Mouse (Mus musculus) heart, adult 2 months (tissue): ENCODE data around the gene Ermap. TPM values are rescaled to one million over a fixed set of nuclear protein-coding genes. Genes with fewer than 3 reads are reported as not detected.

ENCODE experiments used
- DNase-seq, 2 experiments: peaks; one replicate each; pipeline ENCODE4 v3.0.0; 2021
- H3K27ac ChIP-seq: fragments of 200-600 bp; 2 replicates; pipeline ENCODE4 v1.8.1; 2022
- H3K27me3 ChIP-seq: fragments of 200-500 bp; 2 replicates; pipeline ENCODE4 v1.6.1; 2012; ENCODE audit warnings: mild to moderate bottlenecking, low read length, inconsistent platforms, mixed read lengths; ENCODE audit not compliant: control insufficient read depth, insufficient read depth
- H3K36me3 ChIP-seq: fragments of 200-500 bp; 2 replicates; pipeline ENCODE4 v1.6.1; 2012; ENCODE audit warnings: low read length, inconsistent platforms; ENCODE audit not compliant: control insufficient read depth, insufficient read depth
- H3K4me1 ChIP-seq: fragments of 200-500 bp; 2 replicates; pipeline ENCODE4 v1.6.1; 2011; ENCODE audit warnings: low read length; ENCODE audit not compliant: control insufficient read depth, insufficient read depth
- H3K4me3 ChIP-seq: fragments of 200-600 bp; 2 replicates; pipeline ENCODE4 v1.8.1; 2022
- H3K79me2 ChIP-seq: fragments of 200-500 bp; replicated peaks from 2 replicates; pipeline ENCODE4 v1.6.1; 2012; ENCODE audit warnings: mild to moderate bottlenecking, inconsistent platforms, low read length, moderate library complexity, mixed read lengths; ENCODE audit not compliant: control insufficient read depth, insufficient read depth
- H3K9ac ChIP-seq: fragments of 200-500 bp; 2 replicates; pipeline ENCODE4 v1.6.1; 2012; ENCODE audit warnings: low read depth, mild to moderate bottlenecking, control low read depth, inconsistent platforms, low read length, mixed read lengths
- CTCF ChIP-seq: fragments of 200-600 bp; IDR thresholded peaks from 2 replicates; pipeline ENCODE4 v1.8.1; 2022; ENCODE audit warnings: antibody characterized with exemption, mild to moderate bottlenecking, moderate library complexity
- EP300 ChIP-seq: fragments of 200-500 bp; IDR thresholded peaks from 2 replicates; pipeline ENCODE4 v1.6.1; 2011; ENCODE audit warnings: low read depth, low read length, control low read depth; ENCODE audit not compliant: insufficient read depth
- POLR2A ChIP-seq: fragments of 200-500 bp; IDR thresholded peaks from 2 replicates; pipeline ENCODE4 v1.6.1; 2011; ENCODE audit warnings: mild to moderate bottlenecking, low read depth, low read length, control low read depth; ENCODE audit not compliant: insufficient read depth
- WGBS: fragments of 180-500 bp; shearing (Covaris S2); methylation state at CpG from one replicate; pipeline ENCODE4 v1.1.7; 2018; 5-methylcytosine and 5-hydroxymethylcytosine counted together
- intact Hi-C: fragments of 180-260 bp; cut with DNase I; formaldehyde crosslinking; loops from one replicate; pipeline ENCODE4 v1.15.1; 2025
- polyA plus RNA-seq: library from polyadenylated mRNA; depleted of rRNA; stranded (reverse); fragments of >200 nt; gene quantifications from 2 replicates; pipeline ENCODE4 v1.2.3, GENCODE M21; 2012
- total RNA-seq, 2 experiments: library from RNA; stranded (reverse); gene quantifications; 2 replicates each; pipeline ENCODE4 v1.2.3; 2021

The Ermap gene
- total and polyA plus RNA-seq, 3 experiments = 0.09 to 0.10 TPM; not detected in 1

- WGBS = 56% methylated on average over 8 of the region's 8 CpGs
Observed at GRCm38 (mm10) chr4:119216667-119217066, 26.9 kb upstream of the Ermap start.

DNA sequence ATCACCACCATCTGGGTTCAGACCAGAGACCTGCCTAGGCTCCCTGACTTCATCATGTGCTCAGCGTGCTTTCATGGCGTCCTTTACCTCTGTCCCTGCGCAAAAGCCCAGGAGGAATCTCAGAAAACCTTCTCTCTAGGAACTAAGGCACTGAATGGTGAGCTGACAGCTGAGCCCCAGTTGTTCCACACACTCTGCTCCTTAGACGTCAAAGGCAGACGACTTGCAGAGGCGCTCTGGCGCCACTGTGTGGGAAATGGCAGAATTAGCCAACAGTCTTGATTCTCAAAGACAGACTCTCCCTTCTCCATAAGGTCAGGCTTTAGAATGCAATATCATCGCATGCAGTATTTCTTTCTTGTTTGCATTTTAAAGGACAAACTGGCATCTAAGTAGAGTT, 14.9 kb upstream of the Ermap start:
- DNase-seq = peak; percentile 42 to 65
- H3K4me1 ChIP-seq = no peaks in the 10 kb centered on the region
- no peak overlapping the region for H3K9ac ChIP-seq
- intact Hi-C loops = loop anchor here (1.0 to 2.0 kb wide), 2 partner anchors 48 to 199 kb away; no protein-coding TSS in a partner anchor
- H3K36me3 ChIP-seq = no peaks in the 10 kb centered on the region
- H3K4me3 ChIP-seq = no peak overlapping the region
- no peaks in the 10 kb centered on the region for H3K79me2 ChIP-seq
- WGBS = 17% methylated on average over 8 of the region's 8 CpGs
- no peaks in the 10 kb centered on the region for H3K27me3 ChIP-seq
- no peak overlapping the region for H3K27ac ChIP-seq
- 0 out of 2 replicates have a peak, but pooled peaks have one; percentile 62 for TF ChIP-seq EP300
- no peak for TF ChIP-seq POLR2A
- TF ChIP-seq CTCF = peak; percentile 92

More at GRCm38 (mm10) chr4:119216667-119217066, 26.9 kb upstream of the Ermap start:
- intact Hi-C loops = no loop called here
- Histone ChIP-seq H3K4me1 (no peaks in the 10 kb centered on the region), H3K36me3 (no peaks in the 10 kb centered on the region), H3K9ac (no peak overlapping the region), H3K4me3 (no peak overlapping the region), H3K27me3 (no peaks in the 10 kb centered on the region), H3K79me2 (no peaks in the 10 kb centered on the region), H3K27ac (no peak overlapping the region)
- no peak for DNase-seq
- TF ChIP-seq EP300 = no peak
- no peak for TF ChIP-seq POLR2A
- no peak for TF ChIP-seq CTCF

GRCm38 (mm10) chr4:119198105-119198504, 8.3 kb upstream of the Ermap start:
- 86% methylated on average over 6 of the region's 6 CpGs for WGBS
- Histone ChIP-seq H3K27me3 (no peaks in the 10 kb centered on the region), H3K36me3 (no peaks in the 10 kb centered on the region), H3K79me2 (no peaks in the 10 kb centered on the region), H3K27ac (no peak overlapping the region), H3K4me3 (no peak overlapping the region), H3K4me1 (no peaks in the 10 kb centered on the region; the same call in 1 of the 2 replicates), H3K9ac (no peak overlapping the region)
- TF ChIP-seq POLR2A = no peak
- TF ChIP-seq CTCF = no peak
- no peak for TF ChIP-seq EP300
- intact Hi-C loops = no loop called here
- DNase-seq = no peak

DNA sequence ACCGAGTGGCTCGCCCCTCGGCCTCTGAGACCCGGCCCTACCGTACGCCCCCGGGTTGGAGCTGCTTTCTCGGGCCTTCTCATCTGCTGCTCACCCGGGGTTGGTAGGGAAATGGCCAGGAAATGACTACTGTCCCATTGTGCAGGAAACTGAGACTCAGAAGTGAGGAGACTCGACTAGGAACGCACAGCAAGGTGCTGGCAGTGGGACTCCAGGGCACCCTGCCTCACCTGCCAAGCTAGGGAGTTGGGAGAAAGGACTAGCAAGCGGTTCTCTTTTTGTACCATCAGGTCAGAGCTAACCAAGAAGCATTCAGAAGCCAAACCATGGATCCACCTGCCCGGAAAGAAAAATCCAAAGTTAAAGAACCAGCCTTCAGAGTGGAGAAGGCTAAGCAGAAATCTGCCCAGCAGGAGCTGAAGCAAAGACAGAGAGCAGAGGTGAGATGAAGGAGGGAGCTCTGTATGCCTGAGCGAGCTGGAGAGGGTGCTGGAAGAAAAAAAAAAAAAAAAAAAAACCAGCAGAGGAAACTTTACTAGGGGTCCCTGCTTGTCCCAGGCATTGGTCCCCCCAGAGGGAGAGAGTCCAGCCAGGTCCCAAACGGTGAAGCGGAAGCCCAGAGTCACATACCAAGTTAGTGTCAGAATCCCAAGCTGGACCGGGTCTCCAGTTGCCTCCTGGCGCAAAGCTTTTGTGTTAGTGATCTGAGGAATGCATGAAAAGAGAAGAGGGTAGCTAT, 5.9 kb upstream of the Ermap start:
- H3K4me3 ChIP-seq = peak overlapping the region; percentile 88
- no peaks in the 10 kb centered on the region; the same call in 1 of the 2 replicates for H3K4me1 ChIP-seq
- no peaks in the 10 kb centered on the region for H3K79me2 ChIP-seq
- H3K36me3 ChIP-seq = no peaks in the 10 kb centered on the region
- intact Hi-C loops = no loop called here
- H3K27me3 ChIP-seq = no peaks in the 10 kb centered on the region
- 14% methylated on average over 18 of the region's 18 CpGs for WGBS
- TF ChIP-seq EP300 (no peak), CTCF (no peak), POLR2A (no peak)
- H3K9ac ChIP-seq = peak overlapping the region; percentile 92
- no peak for DNase-seq
- H3K27ac ChIP-seq = peak overlapping the region; percentile 80

GRCm38 (mm10) chr4:119194909-119195581, 5.2 kb upstream of the Ermap start, which contains the start of gene Svbp:
Svbp (plus strand) TSS chr4:119195306.
- Histone ChIP-seq H3K4me3 (peak within 1 kb of the TSS; percentile 88), H3K36me3 (no peaks in the 10 kb centered on the region), H3K4me1 (no peaks in the 10 kb centered on the region; the same call in 1 of the 2 replicates), H3K27me3 (no peaks in the 10 kb centered on the region), H3K9ac (peak within 1 kb of the TSS; percentile 92), H3K27ac (peak within 1 kb of the TSS; percentile 80), H3K79me2 (no peaks in the 10 kb centered on the region)
- TF ChIP-seq CTCF = no peak
- TF ChIP-seq EP300 = no peak
- peak; percentile 33 for TF ChIP-seq POLR2A
- intact Hi-C loops = no loop called here
- WGBS = under 1% methylated on average over 39 of the region's 47 CpGs
- peak; percentile 90 to 91 for DNase-seq

DNA sequence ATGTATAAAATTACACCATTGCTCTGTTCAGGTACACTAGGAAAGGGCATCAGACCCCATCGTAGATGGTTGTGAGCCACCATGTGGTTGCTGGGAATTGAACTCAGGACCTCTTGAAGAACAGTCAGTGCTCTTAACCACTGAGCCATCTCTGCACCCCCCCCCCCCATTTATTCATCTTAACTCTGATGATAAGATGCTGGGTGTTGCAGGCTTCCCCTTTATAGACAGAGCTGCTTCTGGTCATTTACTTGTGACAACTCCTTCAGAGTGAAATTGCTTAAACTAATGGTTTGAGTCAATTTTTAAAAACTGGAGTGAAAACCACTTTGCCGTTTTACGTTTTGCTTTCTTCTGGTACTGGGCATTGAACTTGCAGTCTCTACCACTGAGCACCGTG, 2.9 kb upstream of the Ermap start:
- H3K79me2 ChIP-seq = no peaks in the 10 kb centered on the region
- H3K4me1 ChIP-seq = no peaks in the 10 kb centered on the region; the same call in 1 of the 2 replicates
- H3K36me3 ChIP-seq = no peaks in the 10 kb centered on the region
- no peak for DNase-seq
- no peak overlapping the region for H3K27ac ChIP-seq
- no peaks in the 10 kb centered on the region for H3K27me3 ChIP-seq
- TF ChIP-seq POLR2A = no peak
- no peak for TF ChIP-seq CTCF
- no peak for TF ChIP-seq EP300
- no peak overlapping the region for H3K4me3 ChIP-seq
- H3K9ac ChIP-seq = no peak overlapping the region
- intact Hi-C loops = no loop called here
- WGBS = 92% methylated on average over 4 of the region's 4 CpGs
